Mouse (Mus musculus) bone marrow macrophage, adult 2 months (primary cell): ENCODE measurements around the gene Bpifb6.

Source experiments
- CTCF ChIP-seq: IDR thresholded peaks from 2 replicates; pipeline ENCODE4 v1.5.1; 2012; ENCODE audit warnings: low read depth, mild to moderate bottlenecking, low read length, moderate library complexity
- POLR2A ChIP-seq: IDR thresholded peaks from 2 replicates; pipeline ENCODE4 v1.6.1; 2012; ENCODE audit warnings: mild to moderate bottlenecking, low read depth, low read length, borderline replicate concordance

DNA sequence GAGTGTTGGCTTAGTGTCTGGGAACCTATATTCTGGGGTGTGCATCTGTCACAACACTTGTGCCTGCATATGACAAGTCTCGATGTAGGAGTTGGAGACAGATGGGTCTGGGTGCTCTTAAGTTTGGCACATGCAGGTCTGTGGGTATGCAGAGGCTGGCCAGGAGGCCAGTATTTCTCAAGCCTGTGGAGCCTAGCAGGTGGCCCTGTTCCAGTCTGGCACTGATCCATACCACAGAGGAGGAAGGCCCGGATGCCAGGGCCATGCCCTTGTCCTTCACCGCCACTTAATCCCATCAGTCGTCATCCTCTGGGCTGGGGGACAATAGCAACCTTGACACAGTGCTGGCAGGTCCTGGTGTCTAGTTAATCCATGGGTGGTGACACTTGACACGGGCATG is 14.0 kb downstream of the Bpifb6 start:
- TF ChIP-seq CTCF (no peak), POLR2A (no peak)
